Mouse (Mus musculus) bone marrow macrophage, adult 2 months (primary cell): Measurements from ENCODE around the gene Psmb3. TPM values are rescaled to one million over a fixed set of nuclear protein-coding genes. Genes with fewer than 3 reads are reported as not detected.

ENCODE experiments used
- H3K27ac ChIP-seq: 2 replicates; pipeline ENCODE4 v1.5.1; 2012; ENCODE audit warnings: low read depth, low read length; ENCODE audit not compliant: insufficient read depth
- H3K4me1 ChIP-seq: 2 replicates; pipeline ENCODE4 v1.6.1; 2012; ENCODE audit warnings: low read length; ENCODE audit not compliant: control insufficient read depth, insufficient read depth
- H3K4me3 ChIP-seq: 2 replicates; pipeline ENCODE4 v1.5.1; 2012; ENCODE audit warnings: mild to moderate bottlenecking, low read length, moderate library complexity; ENCODE audit not compliant: insufficient read depth
- CTCF ChIP-seq: IDR thresholded peaks from 2 replicates; pipeline ENCODE4 v1.5.1; 2012; ENCODE audit warnings: low read depth, mild to moderate bottlenecking, low read length, moderate library complexity
- POLR2A ChIP-seq: IDR thresholded peaks from 2 replicates; pipeline ENCODE4 v1.6.1; 2012; ENCODE audit warnings: mild to moderate bottlenecking, low read depth, low read length, borderline replicate concordance
- polyA plus RNA-seq: library from polyadenylated mRNA; stranded (reverse); fragments of >200 nt; gene quantifications from 2 replicates; pipeline ENCODE4 v1.2.4, GENCODE M21; 2012; ENCODE audit not compliant: missing spikeins, insufficient read depth, insufficient read length

Gene Psmb3
- polyA plus RNA-seq, 1 experiment: 125 TPM

DNA sequence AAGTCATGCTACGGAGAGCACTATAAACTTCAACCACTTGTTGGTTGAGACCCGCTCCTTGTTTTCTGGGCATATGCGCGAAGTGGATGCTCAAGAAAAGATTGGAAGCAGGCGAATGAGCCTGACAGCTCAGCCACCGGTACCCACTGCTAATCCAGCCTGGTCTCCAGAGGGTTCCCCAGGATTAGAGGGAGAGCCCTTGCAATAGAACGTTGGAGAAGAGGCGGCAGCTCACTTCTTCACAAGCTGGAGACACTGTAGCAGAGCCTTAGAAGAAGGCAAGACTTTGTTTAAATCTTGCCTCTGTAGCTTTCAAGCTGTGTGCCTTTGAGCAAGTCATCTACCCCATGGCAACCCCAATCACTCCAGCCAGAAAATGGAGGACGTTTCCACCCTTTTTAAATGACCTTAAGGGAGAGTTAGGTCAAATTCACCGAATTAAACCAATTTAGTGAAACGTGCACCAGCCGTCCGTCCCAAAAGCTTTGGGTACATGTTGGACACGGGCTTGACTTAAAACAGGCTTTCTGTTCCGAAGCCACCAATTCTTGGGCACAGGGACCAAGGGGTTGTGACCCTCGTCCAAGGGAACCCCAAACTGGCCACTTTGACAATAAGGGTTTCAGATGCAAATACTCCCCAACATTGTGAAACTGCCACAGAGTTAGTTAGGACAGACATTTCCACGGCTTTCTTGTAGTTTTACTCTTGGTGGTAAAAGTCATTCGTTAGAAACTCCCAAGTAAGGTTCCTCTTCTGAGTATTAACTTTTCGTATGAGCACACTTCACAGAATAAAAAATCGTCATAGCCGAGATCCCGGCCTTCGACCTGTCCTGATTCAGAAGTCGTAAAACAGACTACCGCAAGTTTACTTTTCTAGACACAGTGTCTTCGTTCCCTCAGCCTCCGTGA lies 42.2 kb upstream of the Psmb3 start:
- Histone ChIP-seq H3K4me1 (peaks cover 32% of the 10 kb centered on the region), H3K27ac (peak overlapping the region; percentile 37), H3K4me3 (peak overlapping the region; percentile 75)
- TF ChIP-seq POLR2A: no peak
- no peak for TF ChIP-seq CTCF

GRCm38 (mm10) chr11:97661648-97662133 lies 41.5 kb upstream of the Psmb3 start:
- peaks cover 27% of the 10 kb centered on the region for H3K4me1 ChIP-seq
- TF ChIP-seq CTCF: no peak
- no peak for TF ChIP-seq POLR2A

GRCm38 (mm10) chr11:97662207-97662892 lies 40.8 kb upstream of the Psmb3 start:
- Histone ChIP-seq H3K27ac (peak overlapping the region; percentile 60; the same call in 1 of the 2 replicates), H3K4me3 (peak overlapping the region; percentile 75), H3K4me1 (peaks cover 20% of the 10 kb centered on the region)
- TF ChIP-seq CTCF (no peak), POLR2A (no peak)

More at GRCm38 (mm10) chr11:97661648-97662133, 41.5 kb upstream of the Psmb3 start:
- Histone ChIP-seq H3K4me3 (peak overlapping the region; percentile 75), H3K27ac (peak overlapping the region; percentile 60; the same call in 1 of the 2 replicates)

- Histone ChIP-seq H3K4me3 (peak within 1 kb of the TSS; percentile 75), H3K4me1 (peaks cover 17% of the 10 kb centered on the region), H3K27ac (peak within 1 kb of the TSS; percentile 60)
- TF ChIP-seq POLR2A: no peak
- TF ChIP-seq CTCF: 0 out of 2 replicates have a peak, but pooled peaks have one; percentile 8
Measured at GRCm38 (mm10) chr11:97662893-97663527, 40.2 kb upstream of the Psmb3 start, which contains the start of gene Mllt6. TSS of gene Mllt6 (plus strand) at chr11:97663414.

DNA sequence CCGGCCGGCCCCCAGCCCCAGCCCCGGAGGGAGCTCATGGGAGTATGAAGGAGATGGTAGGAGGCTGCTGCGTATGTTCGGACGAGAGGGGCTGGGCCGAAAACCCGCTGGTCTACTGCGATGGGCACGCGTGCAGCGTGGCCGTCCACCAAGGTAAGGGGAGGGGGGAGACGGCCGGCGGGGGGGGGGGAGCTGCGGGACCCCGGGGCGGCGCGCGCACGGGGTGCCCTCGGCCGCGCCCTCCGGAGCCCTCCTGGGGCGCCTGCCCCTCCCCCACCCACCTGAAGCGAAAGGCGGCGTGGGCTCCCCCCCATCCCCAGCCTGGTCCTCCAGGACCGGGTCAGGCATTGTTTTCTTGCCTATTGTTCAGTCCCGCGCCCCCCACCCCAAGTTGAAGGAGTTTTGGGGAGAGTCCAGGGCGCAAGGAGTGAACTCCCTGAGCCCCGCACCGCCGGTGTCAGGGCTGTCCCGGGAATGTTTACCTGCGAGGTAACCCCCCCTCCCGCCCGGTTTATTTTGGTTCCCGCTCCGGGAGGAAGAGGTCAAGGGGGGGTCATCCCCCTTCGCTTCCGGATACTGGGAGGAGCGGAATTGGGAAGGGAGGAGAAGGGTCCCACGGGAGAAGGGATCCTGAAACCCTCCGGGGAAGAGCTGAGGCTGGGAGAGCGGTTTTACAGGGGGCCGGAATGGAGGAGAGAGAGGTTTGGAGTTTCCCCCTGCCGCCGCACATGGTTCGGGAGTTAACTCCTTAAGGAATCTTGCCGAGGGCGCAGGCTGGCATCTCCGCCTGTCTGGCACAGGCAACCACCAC lies 39.5 kb upstream of the Psmb3 start:
- Histone ChIP-seq H3K4me1 (peaks cover 15% of the 10 kb centered on the region), H3K4me3 (peak overlapping the region; percentile 75), H3K27ac (0 out of 2 replicates have a peak overlapping the region, but pooled peaks have one; percentile 22)
- TF ChIP-seq POLR2A (no peak), CTCF (no peak)

DNA sequence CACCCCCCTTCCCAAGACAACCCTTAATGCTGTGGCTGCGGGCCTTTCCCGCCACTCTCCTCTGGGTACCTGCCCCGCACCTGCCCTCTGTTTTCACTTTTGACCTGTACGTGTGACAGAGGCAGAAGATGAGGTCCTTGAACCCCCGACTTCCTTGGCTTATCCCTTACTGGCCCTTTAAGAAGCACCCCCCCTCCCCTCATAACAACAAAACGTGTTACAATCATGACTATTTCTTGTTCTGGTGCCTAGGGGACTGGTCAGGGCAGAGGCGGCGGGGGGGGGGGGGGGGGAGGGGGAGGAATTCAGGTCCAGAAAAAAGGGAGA lies 38.9 kb upstream of the Psmb3 start:
- no peak for TF ChIP-seq POLR2A
- TF ChIP-seq CTCF: no peak
- Histone ChIP-seq H3K27ac (no peak overlapping the region), H3K4me1 (peaks cover 15% of the 10 kb centered on the region), H3K4me3 (peak overlapping the region; percentile 75)

- peaks cover 15% of the 10 kb centered on the region for H3K4me1 ChIP-seq
- no peak overlapping the region for H3K27ac ChIP-seq
- TF ChIP-seq POLR2A: no peak
- TF ChIP-seq CTCF: no peak
- peak overlapping the region; percentile 75 for H3K4me3 ChIP-seq
Measured at GRCm38 (mm10) chr11:97664771-97665240, 38.4 kb upstream of the Psmb3 start.

DNA sequence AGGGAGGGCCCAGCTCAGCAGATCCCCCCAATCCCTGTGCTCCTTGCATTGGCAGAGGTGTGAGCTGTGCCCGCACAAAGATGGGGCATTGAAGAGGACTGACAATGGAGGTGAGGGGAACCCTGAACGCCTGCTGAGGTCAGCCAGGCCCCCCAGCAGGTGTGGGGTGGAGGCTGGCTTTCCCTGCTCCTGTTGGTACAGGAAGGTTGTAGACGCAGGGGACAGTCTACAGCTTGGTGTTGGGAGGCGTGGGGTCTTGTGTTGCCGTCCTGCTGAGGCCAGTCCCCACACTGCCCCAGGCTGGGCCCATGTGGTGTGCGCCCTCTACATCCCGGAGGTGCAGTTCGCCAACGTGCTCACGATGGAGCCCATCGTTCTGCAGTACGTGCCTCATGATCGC lies 37.8 kb upstream of the Psmb3 start:
- peaks cover 15% of the 10 kb centered on the region for H3K4me1 ChIP-seq
- TF ChIP-seq CTCF (no peak), POLR2A (no peak)
- no peak overlapping the region for H3K4me3 ChIP-seq

More for the DNA sequence above, 37.8 kb upstream of the Psmb3 start:
- no peak overlapping the region for H3K27ac ChIP-seq
